Mouse (Mus musculus) induced T-regulatory cell, adult 2 months (primary cell): Measurements from ENCODE around the gene 2210010C04Rik.
"Not testable (repeated sequence)": the region's sequence is repeated elsewhere in the genome, so short reads cannot be mapped to it uniquely, and the experiment has no call there.

Source experiments
- DNase-seq: peaks from one replicate; pipeline ENCODE4 v3.0.0-alpha.2; 2012; ENCODE audit warnings: low read depth

Gene 2210010C04Rik

GRCm38 (mm10) chr6:41019140-41019539 lies 16.2 kb downstream of the 2210010C04Rik start:
- DNase-seq = no peak

DNA sequence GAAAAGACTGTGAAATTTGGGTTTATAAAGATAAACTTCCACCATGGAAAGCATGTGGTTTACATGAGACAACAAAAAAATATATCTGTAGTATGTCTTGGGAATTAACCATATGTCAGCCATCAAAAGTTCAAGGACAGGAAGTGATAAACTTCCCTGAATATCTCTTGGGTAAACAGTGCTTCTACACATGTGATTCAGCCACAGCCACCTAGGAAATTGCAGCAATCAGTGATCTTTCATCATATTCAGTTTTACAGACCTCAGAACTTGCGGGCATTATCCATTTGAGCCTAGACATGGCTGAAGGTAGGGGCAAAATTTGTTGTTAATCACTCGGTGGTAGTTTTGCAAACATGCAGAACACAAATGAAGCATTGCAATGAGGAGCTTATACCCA lies 16.7 kb downstream of the 2210010C04Rik start:
- no peak for DNase-seq

GRCm38 (mm10) chr6:41015065-41015464 lies 20.2 kb downstream of the 2210010C04Rik start:
- DNase-seq = peak; percentile 11

DNA sequence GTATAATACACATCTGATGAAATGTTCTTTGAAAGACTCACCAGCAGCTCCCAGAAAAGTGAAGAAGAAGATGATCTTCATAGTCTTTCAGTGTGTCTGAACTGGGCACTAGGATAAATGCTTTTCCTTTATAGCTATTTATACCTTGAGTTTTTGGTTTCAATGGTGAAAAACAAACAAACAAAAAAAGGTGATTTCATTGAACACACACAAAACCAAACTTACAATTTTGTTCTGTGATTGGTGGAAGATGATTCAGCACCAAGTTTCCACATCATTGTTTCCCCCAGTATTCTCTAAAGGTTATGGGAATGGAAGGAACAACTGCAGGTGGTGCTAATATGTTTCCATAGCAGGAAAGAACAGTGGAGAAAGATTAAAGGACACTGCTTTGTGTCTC lies 35.9 kb downstream of the 2210010C04Rik start, which contains the start of gene Gm2663:
Gm2663 (minus strand) TSS at position 101 of the 400 bp plus-strand sequence.
- DNase-seq = not testable (repeated sequence)
